Mouse (Mus musculus): Measurements from ENCODE around the gene Peli1.
"Not testable (repeated sequence)": the region's sequence is repeated elsewhere in the genome, so short reads cannot be mapped to it uniquely, and the experiment has no call there.

DNA sequence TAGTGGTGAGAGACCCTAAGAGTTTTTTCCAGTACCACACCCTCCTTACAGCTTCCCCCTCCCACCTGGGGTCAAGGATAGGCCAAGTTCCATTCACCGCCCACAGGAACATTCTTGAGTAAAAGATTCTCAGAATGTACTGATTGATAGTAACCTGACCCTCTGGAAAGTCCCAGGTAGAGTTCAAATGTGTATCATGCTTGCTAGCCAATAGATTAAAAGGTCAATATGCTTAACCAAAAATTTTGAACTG lies 78.4 kb downstream of the Peli1 start:
- not testable (repeated sequence) for TF ChIP-seq CTCF (IDR thresholded peaks at IDR 0.05; ENCODE audit: low read depth); EP300 (optimal IDR thresholded peaks at IDR 0.05)

Data from stomach, postnatal 0 days (tissue).